19 mouse cellular contexts compared by ENCODE assay signal in the genomic region with DNA sequence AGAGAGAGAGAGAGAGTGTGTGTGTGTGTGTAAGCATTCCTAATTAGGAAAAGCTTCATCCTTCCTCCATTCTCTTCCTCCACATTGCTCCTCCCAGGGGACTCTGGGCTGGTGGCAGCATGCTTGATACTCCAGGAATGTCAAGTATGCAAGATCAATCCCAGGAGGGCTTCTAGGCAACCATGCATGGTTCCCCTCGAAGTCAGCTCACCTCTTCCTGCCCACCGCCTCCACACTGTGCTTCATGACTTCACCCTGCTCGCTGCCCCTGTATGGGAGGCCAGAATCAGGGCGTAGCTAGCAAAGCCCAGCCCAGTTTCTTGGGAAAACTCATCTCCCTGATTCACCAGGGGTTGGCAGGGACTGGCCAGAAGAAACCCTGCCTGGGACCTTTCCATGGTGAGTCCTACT. TPM values are rescaled to one million over a fixed set of nuclear protein-coding genes. Genes with fewer than 3 reads are reported as not detected.
A peak's percentile ranks its signal among the peaks of the same experiment; 100 is the strongest.
DNase-seq lines count a peak whose midpoint lies in the region; ATAC-seq lines count a peak whose summit lies in the region.
"Had no signal": no experiment of that assay in that cellular context is flagged by ENCODE, and none has a peak within 500 bp of the region (broad histone marks: within the 10 kb centered on the region; RNA-seq: fewer than 3 reads in every experiment).

No protein-coding gene starts in this region.

- H3K27ac ChIP-seq in kidney, embryonic 16.5 days (ENCODE audit: low read length): peak overlapping the region; percentile 72
- no peak overlapping the region for H3K27ac ChIP-seq in intestine, embryonic 16.5 days (ENCODE audit: low read length)
- H3K27ac ChIP-seq: heart, embryonic 13.5 days; hindbrain, embryonic 15.5 days; midbrain, embryonic 12.5 days; neural tube, embryonic 12.5 days had no signal

- WGBS in kidney, embryonic 16.5 days: 13% methylated on average over 4 of the region's 4 CpGs
- 38% methylated on average over 4 of the region's 4 CpGs for WGBS in intestine, embryonic 16.5 days

- peak; percentile 92 for ATAC-seq in kidney, embryonic 16.5 days (ENCODE audit: low FRiP score, low TSS enrichment)
- peak; percentile 19; the same call in 1 of the 2 replicates for ATAC-seq in intestine, embryonic 16.5 days
- no peak for ATAC-seq in monocyte, adult 5-6 weeks (replicated peaks; ENCODE audit: insufficient number of reproducible peaks, low FRiP score, low TSS enrichment, poor library complexity, severe bottlenecking)

- H3K4me2 ChIP-seq in kidney, embryonic 16.5 days (replicated peaks; ENCODE audit: low read depth, low read length): no peak overlapping the region
- no peak overlapping the region for H3K4me2 ChIP-seq in intestine, embryonic 16.5 days (ENCODE audit: low read depth, low read length)
- H3K4me2 ChIP-seq: heart, embryonic 13.5 days; hindbrain, embryonic 15.5 days; midbrain, embryonic 12.5 days; neural tube, embryonic 12.5 days had no signal

- no peak for DNase-seq in kidney, adult 9 months
- peak; percentile 9 to 21 for DNase-seq in B cell, adult 2 months
- DNase-seq in R1 (ENCODE audit: low read depth, low spot score): peak; percentile 44
- no peak for DNase-seq in right cerebral cortex, postnatal 25 days
- DNase-seq in cerebellum, postnatal 10 days: no peak
- DNase-seq: cerebellum, adult 8-10 months; left cerebral cortex, postnatal 4 days; lung, adult 18-20 months; right cerebral cortex, adult 18-20 months had no signal

- H3K4me3 ChIP-seq in kidney, embryonic 16.5 days (ENCODE audit: low read length): no peak overlapping the region
- H3K4me3 ChIP-seq in intestine, embryonic 16.5 days (ENCODE audit: low read length): no peak overlapping the region
- H3K4me3 ChIP-seq: heart, embryonic 13.5 days; hindbrain, embryonic 15.5 days; midbrain, embryonic 12.5 days; neural tube, embryonic 12.5 days had no signal

- no peaks in the 10 kb centered on the region for H3K27me3 ChIP-seq in kidney, embryonic 16.5 days (ENCODE audit: insufficient read depth, low read length)
- no peaks in the 10 kb centered on the region for H3K27me3 ChIP-seq in intestine, embryonic 16.5 days (replicated peaks; ENCODE audit: control insufficient read depth, insufficient read depth, low read length)
- H3K27me3 ChIP-seq: heart, embryonic 13.5 days; hindbrain, embryonic 15.5 days; midbrain, embryonic 12.5 days; neural tube, embryonic 12.5 days had no signal

- no peaks in the 10 kb centered on the region for H3K9me3 ChIP-seq in kidney, embryonic 16.5 days (ENCODE audit: low read length)
- no peaks in the 10 kb centered on the region for H3K9me3 ChIP-seq in intestine, embryonic 16.5 days (ENCODE audit: control insufficient read depth, low read length)
- H3K9me3 ChIP-seq: heart, embryonic 13.5 days; hindbrain, embryonic 15.5 days; midbrain, embryonic 12.5 days; neural tube, embryonic 12.5 days had no signal

- H3K4me1 ChIP-seq in kidney, embryonic 16.5 days (ENCODE audit: insufficient read depth, low read length): peaks cover 23% of the 10 kb centered on the region
- H3K4me1 ChIP-seq in intestine, embryonic 16.5 days (ENCODE audit: control insufficient read depth, insufficient read depth, low read length): peaks cover 22% of the 10 kb centered on the region
- H3K4me1 ChIP-seq: hindbrain, embryonic 15.5 days; midbrain, embryonic 12.5 days; neural tube, embryonic 12.5 days had no signal

- H3K9ac ChIP-seq in kidney, embryonic 16.5 days (replicated peaks; ENCODE audit: low read length): no peak overlapping the region
- H3K9ac ChIP-seq in intestine, embryonic 16.5 days (ENCODE audit: low read depth, low read length): no peak overlapping the region
- H3K9ac ChIP-seq: heart, embryonic 13.5 days; hindbrain, embryonic 15.5 days; midbrain, embryonic 12.5 days; neural tube, embryonic 12.5 days had no signal

- H3K36me3 ChIP-seq in kidney, embryonic 16.5 days (ENCODE audit: insufficient read depth, low read length): no peaks in the 10 kb centered on the region
- H3K36me3 ChIP-seq in intestine, embryonic 16.5 days (ENCODE audit: control insufficient read depth, insufficient read depth, low read length): no peaks in the 10 kb centered on the region
- H3K36me3 ChIP-seq: heart, embryonic 13.5 days; hindbrain, embryonic 15.5 days; midbrain, embryonic 12.5 days; neural tube, embryonic 12.5 days had no signal

RNA-seq across cellular contexts. Expression of gene Tmem171, which starts 15.0 kb away (rescaled TPM):
- polyA plus RNA-seq in kidney, embryonic 16.5 days (2015; fragmentation: Nextera tagmentation; extraction: Ambion mirVana): 9.0 and 10.5 TPM in 2 replicates
- 36.4 and 43.2 TPM in 2 replicates for polyA plus RNA-seq in intestine, embryonic 16.5 days (2015; fragmentation: Nextera tagmentation; extraction: Ambion mirVana)
- 2.5 to 2.7 TPM in 2 of 3 replicates, not detected in the other for total RNA-seq in monocyte, adult 5-6 weeks (2017)
- total RNA-seq: layer of hippocampus, postnatal 10 days had no signal
- polyA plus RNA-seq: hindbrain, embryonic 15.5 days; midbrain, embryonic 12.5 days; neural tube, embryonic 12.5 days had no signal

RNA-seq across cellular contexts. Expression of gene Tmem174, which starts 42.4 kb away (rescaled TPM):
- 41.1 and 44.3 TPM in 2 replicates for polyA plus RNA-seq in kidney, embryonic 16.5 days (2015; fragmentation: Nextera tagmentation; extraction: Ambion mirVana)
- polyA plus RNA-seq in intestine, embryonic 16.5 days (2015; fragmentation: Nextera tagmentation; extraction: Ambion mirVana): 0.07 and 0.10 TPM in 2 replicates
- not detected in 3 replicates for total RNA-seq in monocyte, adult 5-6 weeks (2017)
- total RNA-seq: gastrocnemius, adult 18-20 months; layer of hippocampus, postnatal 10 days; left cerebral cortex, postnatal 4 days had no signal
- polyA plus RNA-seq: heart, embryonic 13.5 days; hindbrain, embryonic 15.5 days; midbrain, embryonic 12.5 days; neural tube, embryonic 12.5 days; stomach, embryonic 16.5 days had no signal

Comparison
In these comparisons a context has a peak if more than half of its experiments do, and no peak if none do; other contexts are left out.
1. DNase-seq: peak in B cell, adult 2 months (2 of 2) and R1 (single experiment); none in kidney, adult 9 months (single experiment), right cerebral cortex, postnatal 25 days (single experiment) and cerebellum, postnatal 10 days (0 of 2).
2. RNA of gene Tmem174, which starts 42.4 kb away (polyA plus RNA-seq): 41.1 to 44.3 TPM in kidney, embryonic 16.5 days; 0.07 to 0.10 TPM in intestine, embryonic 16.5 days; every median in the first group is over 10 times any median in the second.